Mouse (Mus musculus) embryo, embryonic 10.5 days (tissue): ENCODE measurements around the gene Morc2b.
"Not testable (repeated sequence)": the region's sequence is repeated elsewhere in the genome, so short reads cannot be mapped to it uniquely, and the experiment has no call there.

ENCODE experiments used
- DNase-seq: peaks from one replicate; pipeline ENCODE4 v3.0.0-alpha.2; 2015; ENCODE audit warnings: low spot score

The Morc2b gene

DNA sequence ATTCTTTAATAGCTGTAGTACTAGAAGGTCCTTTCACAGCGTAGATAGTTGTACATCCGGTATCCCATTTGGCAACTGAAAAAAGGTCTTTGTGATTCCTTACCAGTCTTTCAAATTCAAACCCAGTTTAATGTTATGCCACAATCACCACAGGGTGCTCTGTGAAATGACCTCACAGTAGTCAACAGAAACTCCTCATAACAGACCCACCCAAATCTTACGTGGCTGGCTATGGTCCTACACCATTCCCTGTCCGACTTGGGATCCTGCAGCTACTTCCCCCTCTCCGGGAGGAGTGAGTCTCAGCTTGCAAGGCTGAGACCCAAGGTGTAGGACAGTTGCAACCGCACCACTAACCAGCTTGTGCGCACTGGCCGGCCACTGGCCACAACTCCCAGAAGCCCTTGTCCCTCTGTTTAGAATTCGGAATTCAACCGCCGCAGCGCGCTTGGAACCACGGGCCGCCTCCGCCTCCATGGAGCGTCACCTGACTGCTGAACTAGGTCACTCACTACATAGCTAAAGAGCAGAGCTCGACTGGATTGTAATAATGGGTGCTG, at the start of gene Morc2b:
Morc2b (minus strand) TSS at position 423 of the 560 bp plus-strand sequence.
- no peak for DNase-seq

DNA sequence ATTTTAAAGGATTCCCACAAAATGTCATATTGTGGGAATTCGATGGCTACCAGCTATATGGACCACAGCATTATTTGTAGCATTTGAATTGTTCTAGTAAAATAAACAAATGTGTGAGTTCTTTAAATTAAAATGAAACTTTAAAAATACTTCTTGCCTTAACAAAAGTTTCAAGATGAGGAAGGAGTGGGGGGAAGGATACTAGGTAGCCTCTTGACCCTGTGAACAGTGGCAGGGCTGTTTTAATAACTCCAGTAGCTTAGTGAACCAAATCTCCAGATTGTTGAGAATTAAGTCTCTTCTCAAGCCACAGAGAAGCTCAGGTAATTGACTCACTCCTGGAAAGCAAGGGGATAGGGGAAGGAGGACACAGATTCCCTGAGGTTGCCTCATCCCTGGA, 28.7 kb upstream of the Morc2b start, which contains the start of gene Olfr55:
Olfr55 (plus strand) TSS at position 301 of the 400 bp plus-strand sequence.
- DNase-seq: not testable (repeated sequence)

DNA sequence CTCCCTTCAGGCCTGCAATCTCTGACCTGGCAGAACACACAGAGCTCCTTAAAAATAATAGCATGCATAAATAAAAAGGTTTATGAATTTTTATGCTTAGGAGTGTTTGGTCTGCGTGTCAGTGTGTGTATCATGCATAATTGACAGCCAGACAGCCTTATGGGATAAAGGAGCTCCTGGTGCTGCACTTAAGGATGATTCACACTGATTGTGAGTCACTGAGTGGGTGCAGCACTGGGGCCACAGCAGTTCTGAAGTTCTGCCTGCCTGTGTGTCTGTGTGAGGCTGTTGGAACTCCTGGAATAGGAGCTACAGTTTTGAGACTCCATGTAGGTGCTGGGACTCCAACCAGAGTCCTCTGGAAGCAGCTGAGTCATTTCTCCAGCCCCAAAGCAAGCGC, 13.2 kb downstream of the Morc2b start:
- DNase-seq: no peak

DNA sequence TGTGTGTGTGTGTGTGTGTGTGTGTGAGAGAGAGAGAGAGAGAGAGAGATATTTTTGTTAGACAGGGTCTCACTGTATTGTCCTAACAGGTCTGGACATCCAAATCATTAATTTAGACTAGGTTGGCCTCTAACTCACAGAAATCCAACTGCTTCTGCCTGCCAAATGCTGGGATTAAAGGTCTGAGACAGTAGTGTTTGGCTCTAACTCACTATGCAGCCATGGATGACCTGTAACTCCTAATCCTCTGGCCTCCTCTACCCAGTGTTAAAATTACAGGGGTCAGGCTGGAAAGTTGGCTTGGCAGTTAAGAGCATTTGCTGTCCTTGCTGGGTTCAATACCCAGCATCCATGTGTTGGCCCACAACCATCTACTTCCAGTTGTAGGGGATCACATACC, 14.9 kb downstream of the Morc2b start:
- no peak for DNase-seq

DNA sequence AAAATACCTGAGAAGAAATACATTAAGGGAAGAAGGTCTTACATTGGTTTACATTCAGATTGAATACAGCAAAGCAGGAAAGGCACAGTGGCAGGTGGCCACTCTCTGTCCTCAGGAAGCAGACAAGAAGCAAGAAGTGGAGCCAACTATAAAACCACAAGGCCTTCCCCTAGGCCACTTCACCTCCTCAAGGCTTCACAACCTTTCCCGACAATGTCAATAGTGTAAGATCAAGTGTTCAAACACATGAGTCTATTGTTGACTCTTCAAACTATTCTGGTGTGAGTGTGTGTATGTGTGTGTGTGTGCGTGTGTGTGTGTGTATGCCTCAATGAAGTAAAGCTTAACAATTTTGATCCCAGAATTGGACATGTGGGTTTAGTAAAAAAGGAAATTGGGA, 42.1 kb downstream of the Morc2b start:
- no peak for DNase-seq

DNA sequence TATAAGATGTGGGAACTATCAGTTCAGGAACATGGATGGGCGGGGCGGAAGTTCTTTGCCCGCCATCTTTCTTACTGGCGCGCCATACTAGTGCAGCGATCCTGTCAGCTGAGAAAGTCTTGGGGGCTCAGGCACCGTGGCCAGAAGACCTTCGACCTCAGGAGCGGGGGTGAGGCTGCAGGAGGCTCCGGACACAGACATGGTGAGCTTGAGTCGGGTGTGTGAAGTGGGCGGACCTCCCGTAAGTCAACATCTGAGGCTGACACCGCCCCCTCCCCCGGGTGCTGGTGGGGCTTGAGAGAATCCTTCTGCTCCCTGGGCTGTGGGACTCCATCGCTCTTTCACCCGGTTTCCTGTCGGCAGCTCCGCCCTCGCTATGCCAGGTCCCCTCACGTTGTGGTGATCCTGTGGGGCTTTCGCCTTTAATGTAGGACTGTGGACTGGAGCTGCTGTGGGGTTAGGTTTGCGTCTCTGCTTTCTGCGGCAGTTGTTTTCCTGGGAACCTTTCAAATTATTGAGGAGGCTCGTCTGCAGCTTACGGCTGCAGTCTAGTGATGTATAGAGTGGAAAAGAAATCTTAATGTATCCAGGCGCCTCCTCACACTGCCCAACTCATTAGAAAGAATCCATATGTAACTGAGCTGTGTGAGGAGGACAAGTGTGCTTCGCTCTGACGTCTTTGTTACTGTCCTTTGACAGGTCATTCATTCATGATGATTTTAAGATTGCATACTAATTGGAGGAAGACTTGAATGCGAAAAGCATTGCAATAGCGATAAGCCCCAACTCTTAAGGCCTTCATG, 46.9 kb downstream of the Morc2b start:
- peak; percentile 90 for DNase-seq

DNA sequence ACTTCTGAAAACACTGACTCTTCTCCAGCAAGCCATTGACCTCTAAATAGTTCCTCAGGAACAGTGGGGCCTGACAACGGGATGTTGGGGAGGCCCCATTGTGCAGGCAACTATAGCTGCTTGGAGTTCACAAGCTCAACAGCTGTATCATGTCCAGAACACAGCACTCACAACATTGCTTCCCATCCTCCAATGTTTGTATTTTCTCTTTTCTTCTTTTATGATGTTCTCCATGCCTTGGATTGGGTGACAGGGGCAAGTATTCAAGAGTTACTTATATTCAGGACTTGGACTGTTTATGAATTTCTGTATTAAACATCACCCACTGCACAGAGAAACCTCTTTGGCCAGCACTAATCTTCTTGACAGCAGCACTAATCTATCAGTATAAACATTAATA, 47.9 kb downstream of the Morc2b start:
- DNase-seq: peak; percentile 10

DNA sequence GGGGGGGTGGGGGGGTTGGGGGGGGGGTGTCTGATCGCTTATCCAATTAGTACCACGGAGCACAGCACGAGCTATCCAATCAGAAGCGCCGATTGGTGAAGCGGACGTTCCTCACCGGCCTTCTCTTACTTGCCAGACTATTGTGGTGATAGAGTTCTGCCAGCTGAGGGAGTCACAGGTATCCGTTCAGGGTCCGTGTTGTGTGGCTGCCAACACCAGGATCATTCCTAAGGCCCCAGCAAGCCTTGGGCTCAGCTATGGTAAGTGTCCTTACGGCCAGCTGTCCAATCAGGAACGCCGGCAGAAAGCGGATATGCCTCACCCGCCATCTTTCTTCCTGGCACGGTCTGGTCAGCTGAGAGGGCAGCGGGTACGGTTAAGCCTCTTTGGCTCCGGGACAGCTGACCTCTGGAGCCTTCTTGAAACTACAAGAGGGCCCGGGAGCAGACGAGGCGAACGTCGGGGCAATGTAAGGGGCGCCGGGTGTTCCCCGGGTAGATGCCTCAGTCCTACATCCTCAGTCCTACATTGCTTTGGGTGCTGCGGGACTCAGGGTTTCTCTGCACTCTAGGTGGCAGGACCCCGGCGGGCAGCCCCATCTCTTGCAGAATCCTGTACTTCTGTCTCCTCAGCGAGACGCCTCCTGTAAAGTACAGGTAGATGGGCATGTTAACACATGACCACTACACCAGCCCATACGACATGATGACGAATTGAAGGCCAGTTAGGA, 50.1 kb downstream of the Morc2b start, which contains the start of gene Zfp563:
Zfp563 (plus strand) TSS at position 91 of the 730 bp plus-strand sequence.
- peak; percentile 93 for DNase-seq

DNA sequence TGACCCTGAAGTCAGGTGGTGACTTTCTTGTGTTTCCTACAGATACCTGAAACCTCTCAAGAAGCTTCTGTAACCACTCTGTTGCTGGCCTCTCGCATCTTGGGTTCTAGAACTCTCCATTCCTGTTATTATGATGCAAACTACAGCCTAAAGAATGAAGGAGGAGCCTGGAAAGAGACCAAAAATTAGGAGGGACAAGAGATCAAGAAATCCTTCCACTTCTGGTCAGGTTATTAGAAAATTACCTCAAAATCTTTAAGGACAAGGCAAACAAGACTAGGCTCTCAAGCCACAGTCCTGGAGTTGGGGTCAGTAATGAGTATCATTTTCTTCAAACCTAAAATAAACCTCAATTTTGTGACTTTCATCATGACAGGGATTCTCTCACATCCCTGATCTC, 71.5 kb downstream of the Morc2b start, which contains the start of gene 4921501E09Rik:
4921501E09Rik (minus strand) TSS at position 101 of the 400 bp plus-strand sequence.
- DNase-seq: no peak
